Mouse (Mus musculus) spleen, adult 2 months (tissue): ENCODE measurements at regions not wholly inside any gene's neighbourhood (a gene's known extent, or its start where the extent isn't known, plus 50 kb on each side); places are given as distances from the start of the nearest gene placed in this dataset.

Source experiments
- CTCF ChIP-seq: fragments of 200-500 bp; IDR thresholded peaks from 2 replicates; pipeline ENCODE4 v1.5.1; 2011; ENCODE audit warnings: mild to moderate bottlenecking, inconsistent platforms; ENCODE audit not compliant: insufficient read depth, insufficient read length, insufficient replicate concordance; ENCODE audit errors: extremely low read depth
- POLR2A ChIP-seq: fragments of 200-500 bp; IDR thresholded peaks from 2 replicates; pipeline ENCODE4 v1.6.1; 2011; ENCODE audit warnings: low read depth, low read length, inconsistent platforms

- TF ChIP-seq POLR2A: no peak
- TF ChIP-seq CTCF: no peak
Measured at GRCm38 (mm10) chr16:76183105-76183504, 161.0 kb upstream of the Samsn1 start.
